Mouse (Mus musculus) intestine, embryonic 15.5 days (tissue): ENCODE data around the gene Gapvd1. TPM values are rescaled to one million over a fixed set of nuclear protein-coding genes. Genes with fewer than 3 reads are reported as not detected.

Experiments used
- ATAC-seq: fragments of 200-750 bp; cut with Nextera tagmentation; 2 replicates; pipeline ENCODE4 v1.8.0; 2017; ENCODE audit warnings: moderate TSS enrichment, moderate library complexity
- H3K27ac ChIP-seq: fragments of 300-500 bp; sonication (generic); 2 replicates; pipeline ENCODE4 v1.5.1; 2015; ENCODE audit warnings: mild to moderate bottlenecking, inconsistent platforms
- H3K27me3 ChIP-seq: fragments of 300-500 bp; sonication (generic); replicated peaks from 2 replicates; pipeline ENCODE4 v1.6.1; 2015; ENCODE audit warnings: inconsistent platforms
- H3K36me3 ChIP-seq: fragments of 300-500 bp; sonication (generic); 2 replicates; pipeline ENCODE4 v1.6.1; 2015; ENCODE audit warnings: inconsistent platforms
- H3K4me1 ChIP-seq: fragments of 300-500 bp; sonication (generic); replicated peaks from 2 replicates; pipeline ENCODE4 v1.6.1; 2015; ENCODE audit warnings: inconsistent platforms
- H3K4me2 ChIP-seq: fragments of 300-500 bp; sonication (generic); replicated peaks from 2 replicates; pipeline ENCODE4 v1.6.1; 2015; ENCODE audit warnings: mild to moderate bottlenecking, inconsistent platforms
- H3K4me3 ChIP-seq: fragments of 300-500 bp; sonication (generic); replicated peaks from 2 replicates; pipeline ENCODE4 v1.5.1; 2015; ENCODE audit warnings: inconsistent platforms
- H3K9ac ChIP-seq: fragments of 300-500 bp; sonication (generic); 2 replicates; pipeline ENCODE4 v1.6.1; 2015; ENCODE audit warnings: inconsistent platforms
- H3K9me3 ChIP-seq: fragments of 300-500 bp; sonication (generic); 2 replicates; pipeline ENCODE4 v1.6.1; 2016; ENCODE audit warnings: inconsistent platforms
- WGBS: fragments of 180-500 bp; shearing (Covaris S2); methylation state at CpG from one replicate; pipeline ENCODE4 v1.1.7; 2015; 5-methylcytosine and 5-hydroxymethylcytosine counted together
- polyA plus RNA-seq: library from polyadenylated mRNA; unstranded; fragments of >200 nt; fragmentation: Nextera tagmentation; extraction: Ambion mirVana; gene quantifications from 2 replicates; pipeline ENCODE4 v1.2.1, GENCODE M21; 2015

Gapvd1 gene
- polyA plus RNA-seq, 1 experiment from 2014 or later = 69.5 TPM

GRCm38 (mm10) chr2:34638955-34639650 is 115.9 kb downstream of the Gapvd1 start:
- peak overlapping the region; percentile 34 for H3K4me3 ChIP-seq
- H3K4me2 ChIP-seq = peak overlapping the region; percentile 88
- ATAC-seq = peak; percentile 81
- H3K4me1 ChIP-seq = peaks cover 10% of the 10 kb centered on the region; the same call in 1 of the 2 replicates
- no peaks in the 10 kb centered on the region for H3K27me3 ChIP-seq
- 13% methylated on average over 37 of the region's 37 CpGs for WGBS
- H3K9me3 ChIP-seq = no peaks in the 10 kb centered on the region
- H3K36me3 ChIP-seq = no peaks in the 10 kb centered on the region
- no peak overlapping the region for H3K27ac ChIP-seq
- peak overlapping the region; percentile 40 for H3K9ac ChIP-seq

DNA sequence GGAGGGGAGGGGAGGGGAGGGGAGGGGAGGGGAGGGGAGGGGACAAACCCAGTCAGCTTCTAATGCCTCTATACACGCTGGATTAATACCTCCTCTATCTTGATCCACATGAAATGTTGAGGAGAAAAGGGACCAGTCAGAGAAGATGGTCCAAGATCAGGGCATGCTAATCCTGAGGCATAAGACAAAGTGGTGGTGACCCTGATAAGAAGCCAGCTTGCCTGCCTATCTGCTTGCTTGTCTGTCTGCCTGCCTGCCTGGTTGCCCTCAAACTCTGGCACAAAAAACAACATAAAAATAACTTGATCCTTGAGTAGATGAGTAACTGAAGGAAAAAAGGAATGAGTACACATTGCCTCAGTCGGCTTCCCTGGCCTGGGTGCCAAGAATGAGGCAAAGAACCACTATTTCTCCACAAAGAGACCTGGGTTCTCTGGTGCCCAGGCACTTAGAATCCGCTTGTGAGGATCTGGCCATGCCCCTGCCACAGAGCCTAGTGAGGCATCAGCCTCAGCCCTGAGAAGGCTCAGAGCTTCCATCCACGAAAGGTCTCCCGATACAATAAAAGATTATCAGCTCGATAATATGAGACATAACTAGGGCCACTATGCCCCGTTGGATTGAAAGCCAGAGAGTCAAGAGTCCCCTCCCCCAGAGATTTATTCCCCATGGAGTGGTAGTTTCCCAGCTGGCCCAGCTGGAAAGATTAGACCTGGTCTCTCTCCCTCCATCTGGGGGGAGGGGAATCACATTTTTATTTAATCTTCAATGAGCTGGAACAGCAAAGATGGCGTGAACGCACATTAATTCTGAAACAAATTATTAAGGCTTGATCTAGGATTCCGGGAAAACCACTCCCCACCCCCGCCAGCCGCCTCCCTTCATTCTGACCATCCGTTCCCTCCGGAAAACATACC is 119.5 kb downstream of the Gapvd1 start:
- Histone ChIP-seq H3K36me3 (no peaks in the 10 kb centered on the region), H3K4me3 (no peak overlapping the region), H3K9me3 (no peaks in the 10 kb centered on the region), H3K27ac (no peak overlapping the region), H3K4me2 (no peak overlapping the region), H3K9ac (no peak overlapping the region), H3K27me3 (no peaks in the 10 kb centered on the region), H3K4me1 (peaks cover 10% of the 10 kb centered on the region; the same call in 1 of the 2 replicates)
- 76% methylated on average over 14 of the region's 14 CpGs for WGBS
- no peak for ATAC-seq

- H3K36me3 ChIP-seq = no peaks in the 10 kb centered on the region
- no peaks in the 10 kb centered on the region for H3K27me3 ChIP-seq
- ATAC-seq = no peak
- H3K4me2 ChIP-seq = no peak overlapping the region
- no peaks in the 10 kb centered on the region for H3K9me3 ChIP-seq
- WGBS = 62% methylated on average over 12 of the region's 12 CpGs
- no peak overlapping the region for H3K27ac ChIP-seq
- H3K4me3 ChIP-seq = no peak overlapping the region
- H3K4me1 ChIP-seq = peaks cover 21% of the 10 kb centered on the region
- H3K9ac ChIP-seq = no peak overlapping the region
Measured at GRCm38 (mm10) chr2:34632051-34632450, 123.0 kb downstream of the Gapvd1 start.

DNA sequence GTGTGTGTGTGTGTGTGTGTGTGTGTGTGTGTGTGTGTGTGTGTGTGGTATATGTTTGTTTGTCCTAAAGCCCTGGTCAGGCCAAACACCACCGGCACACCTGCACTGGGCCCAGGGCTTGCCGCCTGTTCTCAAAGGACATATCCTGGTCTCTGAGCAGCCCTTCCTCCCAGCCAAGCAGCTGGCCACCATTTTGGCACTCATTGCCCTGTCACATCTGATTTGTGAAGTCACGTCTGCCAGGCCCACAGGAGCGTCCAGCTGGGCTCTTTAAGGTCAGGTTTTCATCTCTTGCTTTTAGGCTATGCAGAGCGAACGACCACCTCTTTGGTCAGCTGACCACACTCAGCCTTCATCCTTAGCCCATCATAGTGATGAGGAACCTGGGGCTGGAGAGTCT is 124.6 kb downstream of the Gapvd1 start:
- WGBS = 84% methylated on average over 6 of the region's 6 CpGs
- no peak for ATAC-seq
- H3K4me3 ChIP-seq = no peak overlapping the region
- H3K4me2 ChIP-seq = no peak overlapping the region
- no peaks in the 10 kb centered on the region for H3K36me3 ChIP-seq
- no peak overlapping the region for H3K27ac ChIP-seq
- no peaks in the 10 kb centered on the region for H3K27me3 ChIP-seq
- no peaks in the 10 kb centered on the region for H3K9me3 ChIP-seq
- no peak overlapping the region for H3K9ac ChIP-seq
- H3K4me1 ChIP-seq = peaks cover 25% of the 10 kb centered on the region

- 82% methylated on average over 7 of the region's 7 CpGs for WGBS
- Histone ChIP-seq H3K4me3 (no peak overlapping the region), H3K27ac (no peak overlapping the region), H3K9ac (no peak overlapping the region), H3K9me3 (no peaks in the 10 kb centered on the region), H3K4me2 (no peak overlapping the region), H3K27me3 (no peaks in the 10 kb centered on the region), H3K36me3 (no peaks in the 10 kb centered on the region), H3K4me1 (peaks cover 25% of the 10 kb centered on the region)
- no peak for ATAC-seq
Measured at GRCm38 (mm10) chr2:34629758-34630157, 125.3 kb downstream of the Gapvd1 start.

DNA sequence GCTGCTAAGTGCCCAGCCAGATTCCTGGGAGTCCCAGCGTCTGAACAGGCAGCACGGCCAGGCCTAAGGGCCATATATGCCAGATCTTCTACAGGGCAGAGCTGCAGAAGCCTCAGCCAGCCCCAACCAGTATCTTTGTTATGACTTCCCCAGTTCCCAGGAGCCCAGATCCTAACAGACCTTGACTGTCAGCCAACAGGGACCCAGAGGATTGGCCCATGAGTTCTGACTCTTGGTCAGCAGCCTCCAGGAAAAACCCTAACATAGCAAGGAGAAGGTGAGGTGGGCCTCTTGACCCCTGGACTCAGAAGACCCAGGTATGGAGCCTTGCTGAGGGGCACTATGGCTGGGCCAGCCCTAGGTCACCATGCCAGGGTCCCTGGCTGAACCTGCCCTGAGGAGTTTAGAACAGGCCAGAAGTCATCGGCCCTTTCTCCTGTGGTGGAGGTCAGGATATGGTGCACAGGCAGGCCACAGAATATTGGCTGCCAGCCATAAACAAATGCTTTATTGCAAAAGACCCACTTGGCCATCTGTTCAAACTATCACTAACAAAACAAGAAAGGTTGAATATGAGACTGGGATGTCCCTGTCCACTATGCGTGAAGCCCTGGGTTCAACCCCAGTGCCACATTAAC is 126.0 kb downstream of the Gapvd1 start:
- Histone ChIP-seq H3K9ac (no peak overlapping the region), H3K9me3 (no peaks in the 10 kb centered on the region), H3K27me3 (no peaks in the 10 kb centered on the region), H3K4me1 (peaks cover 25% of the 10 kb centered on the region), H3K27ac (peak overlapping the region; percentile 64), H3K36me3 (no peaks in the 10 kb centered on the region), H3K4me3 (no peak overlapping the region), H3K4me2 (no peak overlapping the region)
- no peak for ATAC-seq
- WGBS = 66% methylated on average over 4 of the region's 4 CpGs

GRCm38 (mm10) chr2:34627328-34628226 is 127.5 kb downstream of the Gapvd1 start:
- no peaks in the 10 kb centered on the region for H3K36me3 ChIP-seq
- H3K4me1 ChIP-seq = peaks cover 25% of the 10 kb centered on the region
- peak; percentile 75 for ATAC-seq
- no peaks in the 10 kb centered on the region for H3K9me3 ChIP-seq
- no peaks in the 10 kb centered on the region for H3K27me3 ChIP-seq
- H3K4me3 ChIP-seq = no peak overlapping the region
- 65% methylated on average over 17 of the region's 17 CpGs for WGBS
- peak overlapping the region; percentile 82 for H3K27ac ChIP-seq
- H3K4me2 ChIP-seq = no peak overlapping the region
- no peak overlapping the region for H3K9ac ChIP-seq

Other genes starting within 250 kb of the Gapvd1 start
- gene Hspa5, start 16.7 kb upstream of the Gapvd1 start, polyA plus RNA-seq = 1,028 and 1,048 TPM in 2 replicates
- 40.7 and 45.7 TPM in 2 replicates for gene Rabepk, start 44.7 kb upstream of the Gapvd1 start, polyA plus RNA-seq
- 68.3 and 71.4 TPM in 2 replicates for gene Fbxw2, start 71.1 kb upstream of the Gapvd1 start, polyA plus RNA-seq
- not detected in 2 replicates for gene Gm34653, start 77.8 kb upstream of the Gapvd1 start, polyA plus RNA-seq
- gene Cutal, start 119.2 kb upstream of the Gapvd1 start, polyA plus RNA-seq = 5.7 and 6.8 TPM in 2 replicates
- 88.7 and 98.0 TPM in 2 replicates for gene Psmd5, start 119.7 kb upstream of the Gapvd1 start, polyA plus RNA-seq
- 8.0 TPM in 2 replicates for gene Phf19, start 158.8 kb upstream of the Gapvd1 start, polyA plus RNA-seq
- 2.5 TPM in 2 replicates for gene Traf1, start 206.5 kb upstream of the Gapvd1 start, polyA plus RNA-seq